Mouse (Mus musculus) brain, embryonic 14.5 days (tissue): ENCODE measurements around the gene S1pr4.

Source experiments
- CTCF ChIP-seq: fragments of 200-500 bp; IDR thresholded peaks from 2 replicates; pipeline ENCODE4 v1.5.1; 2012; ENCODE audit warnings: inconsistent platforms, mild to moderate bottlenecking, moderate library complexity, borderline replicate concordance; ENCODE audit not compliant: insufficient read depth, insufficient read length; ENCODE audit errors: extremely low read depth
- POLR2A ChIP-seq: fragments of 200-500 bp; IDR thresholded peaks from 2 replicates; pipeline ENCODE4 v1.6.1; 2012; ENCODE audit warnings: mild to moderate bottlenecking, inconsistent platforms, borderline replicate concordance; ENCODE audit not compliant: poor library complexity, insufficient read depth, insufficient read length, severe bottlenecking; ENCODE audit errors: extremely low read depth

GRCm38 (mm10) chr10:81546788-81547571, 47.0 kb upstream of the S1pr4 start:
- TF ChIP-seq CTCF, result no peak
- TF ChIP-seq POLR2A, result no peak
